Mouse (Mus musculus): ENCODE data around the gene Zfr. TPM values are rescaled to one million over a fixed set of nuclear protein-coding genes. Genes with fewer than 3 reads are reported as not detected.
"Not testable (repeated sequence)": the region's sequence is repeated elsewhere in the genome, so short reads cannot be mapped to it uniquely, and the experiment has no call there.

Zfr gene
- total RNA-seq, 1 experiment from 2014 or later = 81.7 TPM

GRCm38 (mm10) chr15:12096447-12096846 is 21.2 kb upstream of the Zfr start:
- ATAC-seq (replicated peaks in 1 of 2; ENCODE audit: insufficient read depth in 1 of 2, low FRiP score in 2 of 2, low TSS enrichment in 1 of 2, low read depth in 1 of 2, poor library complexity in 2 of 2, severe bottlenecking in 2 of 2) = no peak

GRCm38 (mm10) chr15:12097344-12097743 is 20.3 kb upstream of the Zfr start:
- no peak for ATAC-seq (replicated peaks in 1 of 2; ENCODE audit: insufficient read depth in 1 of 2, low FRiP score in 2 of 2, low TSS enrichment in 1 of 2, low read depth in 1 of 2, poor library complexity in 2 of 2, severe bottlenecking in 2 of 2)

GRCm38 (mm10) chr15:12100912-12101311 is 16.7 kb upstream of the Zfr start:
- ATAC-seq (replicated peaks in 1 of 2; ENCODE audit: insufficient read depth in 1 of 2, low FRiP score in 2 of 2, low TSS enrichment in 1 of 2, low read depth in 1 of 2, poor library complexity in 2 of 2, severe bottlenecking in 2 of 2) = no peak

- no peak for ATAC-seq (replicated peaks in 1 of 2; ENCODE audit: insufficient read depth in 1 of 2, low FRiP score in 2 of 2, low TSS enrichment in 1 of 2, low read depth in 1 of 2, poor library complexity in 2 of 2, severe bottlenecking in 2 of 2)
Observed at GRCm38 (mm10) chr15:12103763-12104162, 13.9 kb upstream of the Zfr start.

- no peak for ATAC-seq (replicated peaks in 1 of 2; ENCODE audit: insufficient read depth in 1 of 2, low FRiP score in 2 of 2, low TSS enrichment in 1 of 2, low read depth in 1 of 2, poor library complexity in 2 of 2, severe bottlenecking in 2 of 2)
Observed at GRCm38 (mm10) chr15:12104827-12105226, 12.8 kb upstream of the Zfr start.

- ATAC-seq (replicated peaks in 1 of 2; ENCODE audit: insufficient read depth in 1 of 2, low FRiP score in 2 of 2, low TSS enrichment in 1 of 2, low read depth in 1 of 2, poor library complexity in 2 of 2, severe bottlenecking in 2 of 2) = no peak
Observed at GRCm38 (mm10) chr15:12106430-12106829, 11.2 kb upstream of the Zfr start.

- ATAC-seq (replicated peaks in 1 of 2; ENCODE audit: insufficient read depth in 1 of 2, low FRiP score in 2 of 2, low TSS enrichment in 1 of 2, low read depth in 1 of 2, poor library complexity in 2 of 2, severe bottlenecking in 2 of 2) = peak; percentile 76
Observed at GRCm38 (mm10) chr15:12108200-12108599, 9.4 kb upstream of the Zfr start.

GRCm38 (mm10) chr15:12108922-12109321 is 8.7 kb upstream of the Zfr start:
- ATAC-seq (replicated peaks in 1 of 2; ENCODE audit: insufficient read depth in 1 of 2, low FRiP score in 2 of 2, low TSS enrichment in 1 of 2, low read depth in 1 of 2, poor library complexity in 2 of 2, severe bottlenecking in 2 of 2) = not testable (repeated sequence)

GRCm38 (mm10) chr15:12111232-12111631 is 6.4 kb upstream of the Zfr start:
- no peak for ATAC-seq (replicated peaks in 1 of 2; ENCODE audit: insufficient read depth in 1 of 2, low FRiP score in 2 of 2, low TSS enrichment in 1 of 2, low read depth in 1 of 2, poor library complexity in 2 of 2, severe bottlenecking in 2 of 2)

- ATAC-seq (replicated peaks in 1 of 2; ENCODE audit: insufficient read depth in 1 of 2, low FRiP score in 2 of 2, low TSS enrichment in 1 of 2, low read depth in 1 of 2, poor library complexity in 2 of 2, severe bottlenecking in 2 of 2) = no peak
Observed at GRCm38 (mm10) chr15:12113411-12113810, 4.2 kb upstream of the Zfr start.

- no peak for ATAC-seq (replicated peaks in 1 of 2; ENCODE audit: insufficient read depth in 1 of 2, low FRiP score in 2 of 2, low TSS enrichment in 1 of 2, low read depth in 1 of 2, poor library complexity in 2 of 2, severe bottlenecking in 2 of 2)
Observed at GRCm38 (mm10) chr15:12114546-12114945, 3.1 kb upstream of the Zfr start.

- no peak for ATAC-seq (replicated peaks in 1 of 2; ENCODE audit: insufficient read depth in 1 of 2, low FRiP score in 2 of 2, low TSS enrichment in 1 of 2, low read depth in 1 of 2, poor library complexity in 2 of 2, severe bottlenecking in 2 of 2)
Observed at GRCm38 (mm10) chr15:12115722-12116230, 1.9 kb upstream of the Zfr start.

- peak in 1 of 2 experiments; percentile 4; a peak in 1 of 4 replicates for ATAC-seq (replicated peaks in 1 of 2; ENCODE audit: insufficient read depth in 1 of 2, low FRiP score in 2 of 2, low TSS enrichment in 1 of 2, low read depth in 1 of 2, poor library complexity in 2 of 2, severe bottlenecking in 2 of 2)
Observed at GRCm38 (mm10) chr15:12118093-12118431, 431 bp downstream of the Zfr start.

GRCm38 (mm10) chr15:12118432-12119128 is 949 bp downstream of the Zfr start:
- ATAC-seq (replicated peaks in 1 of 2; ENCODE audit: insufficient read depth in 1 of 2, low FRiP score in 2 of 2, low TSS enrichment in 1 of 2, low read depth in 1 of 2, poor library complexity in 2 of 2, severe bottlenecking in 2 of 2) = peak; percentile 35 to 42; a peak in 3 of 4 replicates

GRCm38 (mm10) chr15:12119129-12119466 is 1.5 kb downstream of the Zfr start:
- no peak for ATAC-seq (replicated peaks in 1 of 2; ENCODE audit: insufficient read depth in 1 of 2, low FRiP score in 2 of 2, low TSS enrichment in 1 of 2, low read depth in 1 of 2, poor library complexity in 2 of 2, severe bottlenecking in 2 of 2)

GRCm38 (mm10) chr15:12124913-12125312 is 7.3 kb downstream of the Zfr start:
- ATAC-seq (replicated peaks in 1 of 2; ENCODE audit: insufficient read depth in 1 of 2, low FRiP score in 2 of 2, low TSS enrichment in 1 of 2, low read depth in 1 of 2, poor library complexity in 2 of 2, severe bottlenecking in 2 of 2) = no peak

- ATAC-seq (replicated peaks in 1 of 2; ENCODE audit: insufficient read depth in 1 of 2, low FRiP score in 2 of 2, low TSS enrichment in 1 of 2, low read depth in 1 of 2, poor library complexity in 2 of 2, severe bottlenecking in 2 of 2) = not testable (repeated sequence)
Observed at GRCm38 (mm10) chr15:12130871-12131270, 13.2 kb downstream of the Zfr start.

- no peak for ATAC-seq (replicated peaks in 1 of 2; ENCODE audit: insufficient read depth in 1 of 2, low FRiP score in 2 of 2, low TSS enrichment in 1 of 2, low read depth in 1 of 2, poor library complexity in 2 of 2, severe bottlenecking in 2 of 2)
Observed at GRCm38 (mm10) chr15:12134546-12134945, 16.9 kb downstream of the Zfr start.

GRCm38 (mm10) chr15:12135368-12135767 is 17.7 kb downstream of the Zfr start:
- ATAC-seq (replicated peaks in 1 of 2; ENCODE audit: insufficient read depth in 1 of 2, low FRiP score in 2 of 2, low TSS enrichment in 1 of 2, low read depth in 1 of 2, poor library complexity in 2 of 2, severe bottlenecking in 2 of 2) = no peak
